Mouse (Mus musculus) heart, adult 18-20 months (tissue): ENCODE results near the gene Krt10. TPM values are rescaled to one million over a fixed set of nuclear protein-coding genes. Genes with fewer than 3 reads are reported as not detected.

Experiments used
- DNase-seq, 2 experiments: peaks; one replicate each; pipeline ENCODE4 v3.0.0; 2021 to 2022; ENCODE audit warnings: mixed read lengths in 1 of 2
- total RNA-seq, 2 experiments: library from RNA; stranded (reverse); gene quantifications; 2 replicates each; pipeline ENCODE4 v1.2.3; 2021

Krt10 gene
- total RNA-seq, 2 experiments from 2014 or later = 4.1 to 5.1 TPM

GRCm38 (mm10) chr11:99369853-99370451 lies 19.2 kb downstream of the Krt10 start:
- no peak for DNase-seq

- no peak for DNase-seq
These were observed 19.9 kb downstream of the Krt10 start for GRCm38 (mm10) chr11:99369229-99369628.

GRCm38 (mm10) chr11:99366791-99367190 lies 22.4 kb downstream of the Krt10 start:
- no peak for DNase-seq

GRCm38 (mm10) chr11:99364412-99364811 lies 24.8 kb downstream of the Krt10 start:
- peak in 1 of 2 experiments; percentile 15 for DNase-seq

GRCm38 (mm10) chr11:99361423-99361822 lies 27.7 kb downstream of the Krt10 start:
- DNase-seq = no peak

- DNase-seq = no peak
These were observed 38.2 kb downstream of the Krt10 start, which contains the start of gene Krt27 for GRCm38 (mm10) chr11:99351004-99351403. Krt27 (minus strand) TSS chr11:99351104.

GRCm38 (mm10) chr11:99339299-99339847 lies 49.8 kb downstream of the Krt10 start:
- no peak for DNase-seq

GRCm38 (mm10) chr11:99337866-99338265 lies 51.3 kb downstream of the Krt10 start, which contains the start of gene Krt26:
Krt26 (minus strand) TSS chr11:99337966.
- DNase-seq = no peak

Other genes with a start within 250 kb of the Krt10 start
- 1 to 10 TPM in 1 of 2 experiments, under 1 TPM in 1; 0.30 to 2.8 TPM for gene Ccr7, start 234.3 kb downstream of the Krt10 start, total RNA-seq
- 10 to 100 TPM; 42.0 to 46.3 TPM for gene Smarce1, start 158.3 kb downstream of the Krt10 start, total RNA-seq
- gene Krt222, start 145.3 kb downstream of the Krt10 start, total RNA-seq = 10 to 100 TPM; 27.8 to 33.0 TPM
- gene Krt24, start 104.1 kb downstream of the Krt10 start, total RNA-seq = not detected
- not detected for gene Krt25, start 66.4 kb downstream of the Krt10 start, total RNA-seq
- not detected for gene Krt26, start 51.4 kb downstream of the Krt10 start, total RNA-seq
- gene Krt27, start 38.3 kb downstream of the Krt10 start, total RNA-seq = not detected
- gene Krt28, start 14.5 kb downstream of the Krt10 start, total RNA-seq = not detected
- gene Krt12, start 32.9 kb upstream of the Krt10 start, total RNA-seq = not detected
- not detected for gene Krt20, start 48.8 kb upstream of the Krt10 start, total RNA-seq
- gene Krt23, start 103.8 kb upstream of the Krt10 start, total RNA-seq = under 1 TPM in 1 of 2 experiments, not detected in 1; 0.31 TPM
- not detected for gene Krt39, start 132.0 kb upstream of the Krt10 start, total RNA-seq
- gene Krt40, start 153.8 kb upstream of the Krt10 start, total RNA-seq = not detected
- not detected for gene Krtap3-3, start 161.5 kb upstream of the Krt10 start, total RNA-seq
- gene Krtap3-2, start 167.5 kb upstream of the Krt10 start, total RNA-seq = not detected
- not detected for gene Gm11939, start 170.1 kb upstream of the Krt10 start, total RNA-seq
- not detected for gene Krtap3-1, start 177.3 kb upstream of the Krt10 start, total RNA-seq
- not detected for gene Krtap1-5, start 191.7 kb upstream of the Krt10 start, total RNA-seq
- not detected for gene Krtap1-4, start 194.3 kb upstream of the Krt10 start, total RNA-seq
- not detected for gene Krtap1-3, start 202.0 kb upstream of the Krt10 start, total RNA-seq
- gene Krtap9-3, start 208.7 kb upstream of the Krt10 start, total RNA-seq = not detected
- gene Gm11938, start 213.9 kb upstream of the Krt10 start, total RNA-seq = not detected
- not detected for gene Gm11937, start 220.8 kb upstream of the Krt10 start, total RNA-seq
- gene Krtap2-4, start 225.5 kb upstream of the Krt10 start, total RNA-seq = not detected
- not detected for gene Gm11562, start 231.1 kb upstream of the Krt10 start, total RNA-seq
- gene Krtap4-1, start 238.9 kb upstream of the Krt10 start, total RNA-seq = not detected
- not detected for gene Krtap4-2, start 245.7 kb upstream of the Krt10 start, total RNA-seq